Mouse (Mus musculus) CH12.LX (cell line): Measurements from ENCODE around the gene Prickle2. TPM values are rescaled to one million over a fixed set of nuclear protein-coding genes. Genes with fewer than 3 reads are reported as not detected.

Experiments used
- DNase-seq: peaks from one replicate; pipeline ENCODE4 v3.0.0-alpha.2; 2013; ENCODE audit errors: extremely low read depth
- H3K27ac ChIP-seq: 2 replicates; pipeline ENCODE4 v1.5.1; 2012; ENCODE audit warnings: low read depth, mild to moderate bottlenecking, control low read depth, moderate library complexity; ENCODE audit not compliant: insufficient read depth
- H3K27me3 ChIP-seq: replicated peaks from 2 replicates; pipeline ENCODE3; 2012; ENCODE audit warnings: inconsistent platforms
- H3K36me3 ChIP-seq, 2 experiments: replicated peaks in 1 of 2; 2 replicates each; pipeline versions ENCODE3 to v1.6.1; 2012; ENCODE audit warnings: inconsistent platforms in 1 of 2, low read length in 1 of 2, mild to moderate bottlenecking in 1 of 2, mixed read lengths in 1 of 2, moderate library complexity in 1 of 2; ENCODE audit not compliant: control insufficient read depth in 1 of 2, insufficient read depth in 1 of 2
- H3K4me1 ChIP-seq, 2 experiments: 2 replicates each; pipeline ENCODE4 v1.6.1; 2012; ENCODE audit warnings: inconsistent platforms in 1 of 2, moderate library complexity in 1 of 2; ENCODE audit not compliant: insufficient read depth in 2 of 2, control insufficient read depth in 1 of 2
- H3K4me2 ChIP-seq: 2 replicates; pipeline ENCODE4 v1.6.1; 2012; ENCODE audit warnings: low read depth, mild to moderate bottlenecking, control low read depth; ENCODE audit not compliant: poor library complexity, insufficient read depth, severe bottlenecking
- H3K4me3 ChIP-seq, 3 experiments: fragments of 150-350 bp in 1 of 3; sonication (generic) in 1 of 3; replicated peaks in 1 of 3; 2 replicates each; pipeline versions ENCODE3 to v1.5.1; 2011 to 2012; ENCODE audit warnings: low read depth in 2 of 3, low read length in 2 of 3, mild to moderate bottlenecking in 2 of 3, moderate library complexity in 2 of 3, control low read depth in 1 of 3, improper control_type of control experiment in 1 of 3, inconsistent platforms in 1 of 3, mixed read lengths in 1 of 3; ENCODE audit not compliant: poor library complexity in 1 of 3
- H3K79me2 ChIP-seq: replicated peaks from 2 replicates; pipeline ENCODE4 v1.6.1; 2012; ENCODE audit warnings: mild to moderate bottlenecking, moderate library complexity; ENCODE audit not compliant: control insufficient read depth, poor library complexity, insufficient read depth, severe bottlenecking; ENCODE audit errors: extremely low read depth
- H3K9ac ChIP-seq: 2 replicates; pipeline ENCODE4 v1.6.1; 2012; ENCODE audit warnings: low read depth, mild to moderate bottlenecking, control low read depth, moderate library complexity; ENCODE audit not compliant: insufficient read depth
- H3K9me3 ChIP-seq: replicated peaks from 2 replicates; pipeline ENCODE3; 2012; ENCODE audit warnings: low read length, inconsistent platforms, mixed read lengths
- BHLHE40 ChIP-seq: IDR thresholded peaks from 2 replicates; pipeline ENCODE4 v1.6.1; 2011; ENCODE audit warnings: mild to moderate bottlenecking, low read depth, low read length, improper control_type of control experiment
- CTCF ChIP-seq, 2 experiments: IDR thresholded peaks in 1 of 2; conservative IDR thresholded peaks in 1 of 2; 2 replicates each; pipeline ENCODE4 v1.5.1; 2011 to 2012; ENCODE audit warnings: low read depth in 2 of 2, low read length in 2 of 2, improper control_type of control experiment in 1 of 2, inconsistent platforms in 1 of 2, mild to moderate bottlenecking in 1 of 2, moderate library complexity in 1 of 2
- E2F4 ChIP-seq: IDR thresholded peaks from 2 replicates; pipeline ENCODE4 v1.6.1; 2011; ENCODE audit warnings: low read depth, low read length, improper control_type of control experiment; ENCODE audit not compliant: insufficient replicate concordance
- ELF1 ChIP-seq: IDR thresholded peaks from 2 replicates; pipeline ENCODE4 v1.6.1; 2014; ENCODE audit warnings: low read depth, mild to moderate bottlenecking, inconsistent platforms, low read length, improper control_type of control experiment
- EP300 ChIP-seq: IDR thresholded peaks from 2 replicates; pipeline ENCODE4 v1.6.1; 2011; ENCODE audit warnings: low read length, improper control_type of control experiment
- GABPA ChIP-seq: IDR thresholded peaks from 2 replicates; pipeline ENCODE4 v1.6.1; 2012; ENCODE audit warnings: low read depth, low read length, improper control_type of control experiment, inconsistent platforms; ENCODE audit not compliant: insufficient replicate concordance
- HCFC1 ChIP-seq: IDR thresholded peaks from 2 replicates; pipeline ENCODE4 v1.6.1; 2012; ENCODE audit warnings: low read depth, mild to moderate bottlenecking, inconsistent platforms, low read length, improper control_type of control experiment
- IRF4 ChIP-seq: IDR thresholded peaks from 2 replicates; pipeline ENCODE4 v1.6.1; 2014; ENCODE audit warnings: low read depth, mild to moderate bottlenecking, inconsistent platforms, low read length, improper control_type of control experiment
- JUN ChIP-seq: IDR thresholded peaks from 2 replicates; pipeline ENCODE4 v1.6.1; 2011; ENCODE audit warnings: low read depth, mild to moderate bottlenecking, low read length, improper control_type of control experiment, moderate library complexity; ENCODE audit not compliant: insufficient read depth
- KAT2A ChIP-seq: IDR thresholded peaks from 2 replicates; pipeline ENCODE4 v1.6.1; 2012; ENCODE audit warnings: low read length, improper control_type of control experiment, inconsistent platforms; ENCODE audit not compliant: insufficient replicate concordance
- MAX ChIP-seq: IDR thresholded peaks from 2 replicates; pipeline ENCODE4 v1.6.1; 2011; ENCODE audit warnings: low read length, improper control_type of control experiment
- MAZ ChIP-seq: IDR thresholded peaks from 2 replicates; pipeline ENCODE4 v1.6.1; 2012; ENCODE audit warnings: low read depth, mild to moderate bottlenecking, inconsistent platforms, low read length, improper control_type of control experiment, moderate library complexity
- MEF2A ChIP-seq: IDR thresholded peaks from 2 replicates; pipeline ENCODE4 v1.6.1; 2014; ENCODE audit warnings: low read depth, mild to moderate bottlenecking, inconsistent platforms, low read length, improper control_type of control experiment, borderline replicate concordance
- MXI1 ChIP-seq: IDR thresholded peaks from 2 replicates; pipeline ENCODE4 v1.6.1; 2011; ENCODE audit warnings: mild to moderate bottlenecking, low read depth, low read length, improper control_type of control experiment
- MYC ChIP-seq: IDR thresholded peaks from 2 replicates; pipeline ENCODE4 v1.6.1; 2011; ENCODE audit warnings: low read depth, mild to moderate bottlenecking, improper control_type of control experiment, low read length
- PAX5 ChIP-seq: IDR thresholded peaks from 2 replicates; pipeline ENCODE4 v1.6.1; 2012; ENCODE audit warnings: low read length, inconsistent platforms, mixed read lengths
- POLR2A ChIP-seq: IDR thresholded peaks from 2 replicates; pipeline ENCODE4 v1.6.1; 2011; ENCODE audit warnings: low read depth, mild to moderate bottlenecking, improper control_type of control experiment, low read length
- POLR2AphosphoS2 ChIP-seq: IDR thresholded peaks from 2 replicates; pipeline ENCODE4 v1.6.1; 2011; ENCODE audit warnings: low read depth, low read length, improper control_type of control experiment
- SMC3 ChIP-seq: IDR thresholded peaks from 2 replicates; pipeline ENCODE4 v1.6.1; 2011; ENCODE audit warnings: low read depth, low read length, improper control_type of control experiment
- TCF12 ChIP-seq: IDR thresholded peaks from 2 replicates; pipeline ENCODE4 v1.6.1; 2014; ENCODE audit warnings: low read depth, mild to moderate bottlenecking, inconsistent platforms, low read length, improper control_type of control experiment
- UBTF ChIP-seq: IDR thresholded peaks from 2 replicates; pipeline ENCODE4 v1.6.1; 2012; ENCODE audit warnings: low read depth, mild to moderate bottlenecking, inconsistent platforms, low read length, improper control_type of control experiment, moderate library complexity
- USF1 ChIP-seq: IDR thresholded peaks from 2 replicates; pipeline ENCODE4 v1.6.1; 2014; ENCODE audit warnings: low read depth, mild to moderate bottlenecking, inconsistent platforms, low read length, improper control_type of control experiment
- ZKSCAN1 ChIP-seq: IDR thresholded peaks from 2 replicates; pipeline ENCODE4 v1.6.1; 2012; ENCODE audit warnings: low read depth, inconsistent platforms, low read length, improper control_type of control experiment, borderline replicate concordance
- ZMIZ1 ChIP-seq: IDR thresholded peaks from 2 replicates; pipeline ENCODE4 v1.6.1; 2012; ENCODE audit warnings: low read depth, mild to moderate bottlenecking, inconsistent platforms, low read length, improper control_type of control experiment
- ZNF384 ChIP-seq: IDR thresholded peaks from 2 replicates; pipeline ENCODE4 v1.6.1; 2012; ENCODE audit warnings: low read depth, low read length, improper control_type of control experiment, inconsistent platforms
- dilution Hi-C: fragments of 300-500 bp; cut with MboI; formaldehyde crosslinking; loops from 2 replicates; pipeline ENCODE4 v1.14.3; 2020; ENCODE audit warnings: low sequenced_read_pairs; ENCODE audit not compliant: extremely low pct_unique_long_range_greater_than_20kb, extremely low pct_ligation_motif_present
- in situ Hi-C: fragments of 300-500 bp; cut with MboI; formaldehyde crosslinking; loops from 3 replicates; pipeline ENCODE4 v1.14.3; 2019; ENCODE audit warnings: low sequenced_read_pairs, low pct_ligation_motif_present, low pct_unique_long_range_greater_than_20kb, mixed read lengths
- polyA plus RNA-seq: library from polyadenylated mRNA; unstranded; fragments of >175 nt; gene quantifications from 2 replicates; pipeline ENCODE4 v1.2.1, GENCODE M21; 2012; ENCODE audit warnings: low read depth; ENCODE audit not compliant: insufficient read length
- total RNA-seq, 2 experiments: library from RNA; depleted of rRNA; stranded (reverse); fragments of 300-350 nt in 1 of 2; fragments of >200 nt in 1 of 2; gene quantifications; 2 replicates each; pipeline ENCODE4 v1.2.3; 2012 to 2014

Gene Prickle2
- total and polyA plus RNA-seq, 3 experiments = not detected

- H3K9ac ChIP-seq = no peak overlapping the region
- H3K79me2 ChIP-seq = no peaks in the 10 kb centered on the region
- dilution Hi-C loops (no loop called here), in situ Hi-C loops (no loop called here)
- H3K27me3 ChIP-seq = no peaks in the 10 kb centered on the region
- no peak for TF ChIP-seq KAT2A
- no peak overlapping the region for H3K4me2 ChIP-seq
- H3K4me3 ChIP-seq = no peak overlapping the region
- H3K27ac ChIP-seq = no peak overlapping the region
- no peaks in the 10 kb centered on the region for H3K4me1 ChIP-seq
- no peaks in the 10 kb centered on the region for H3K36me3 ChIP-seq
- no peak for DNase-seq
- H3K9me3 ChIP-seq = peaks cover 59% of the 10 kb centered on the region
These were observed 43.5 kb upstream of the Prickle2 start for GRCm38 (mm10) chr6:92749420-92749819.

- H3K9me3 ChIP-seq = peaks cover 74% of the 10 kb centered on the region
- TF ChIP-seq CTCF (conservative IDR thresholded peaks at IDR 0.05 in 1 of 2, IDR thresholded peaks at IDR 0.05 in 1 of 2; ENCODE audit: low read depth in 2 of 2, low read length in 2 of 2) = no peak
- TF ChIP-seq TCF12 = no peak
- no peak for TF ChIP-seq MXI1
- no peak for TF ChIP-seq ZMIZ1
- no peak for TF ChIP-seq MAZ
- TF ChIP-seq IRF4 = no peak
- TF ChIP-seq MEF2A = no peak
- no peak for TF ChIP-seq BHLHE40
- TF ChIP-seq POLR2AphosphoS2 = no peak
- TF ChIP-seq HCFC1 = no peak
- TF ChIP-seq GABPA = no peak
- no peak for TF ChIP-seq ELF1
- TF ChIP-seq ZNF384 = no peak
- TF ChIP-seq JUN = no peak
- no peak overlapping the region for H3K4me2 ChIP-seq
- no peaks in the 10 kb centered on the region for H3K79me2 ChIP-seq
- H3K4me3 ChIP-seq = no peak overlapping the region
- H3K9ac ChIP-seq = no peak overlapping the region
- dilution Hi-C loops (no loop called here), in situ Hi-C loops (no loop called here)
- no peak for DNase-seq
- no peaks in the 10 kb centered on the region for H3K27me3 ChIP-seq
- H3K36me3 ChIP-seq = no peaks in the 10 kb centered on the region
- H3K27ac ChIP-seq = no peak overlapping the region
- no peaks in the 10 kb centered on the region for H3K4me1 ChIP-seq
These were observed 37.6 kb upstream of the Prickle2 start for GRCm38 (mm10) chr6:92743605-92744004.

- Histone ChIP-seq H3K4me3 (no peak overlapping the region), H3K79me2 (no peaks in the 10 kb centered on the region), H3K9ac (no peak overlapping the region), H3K4me1 (no peaks in the 10 kb centered on the region), H3K27ac (no peak overlapping the region), H3K27me3 (no peaks in the 10 kb centered on the region), H3K9me3 (peaks cover 58% of the 10 kb centered on the region), H3K36me3 (no peaks in the 10 kb centered on the region), H3K4me2 (no peak overlapping the region)
- in situ Hi-C loops = no loop called here
- DNase-seq = no peak
- TF ChIP-seq MAX (no peak), MYC (no peak), ZKSCAN1 (no peak), USF1 (no peak), IRF4 (no peak), ZMIZ1 (no peak), UBTF (no peak), MXI1 (no peak), E2F4 (no peak), KAT2A (no peak), EP300 (no peak), SMC3 (no peak), MAZ (no peak), TCF12 (no peak), ELF1 (no peak), POLR2AphosphoS2 (no peak), POLR2A (no peak), PAX5 (no peak), CTCF (conservative IDR thresholded peaks at IDR 0.05 in 1 of 2, IDR thresholded peaks at IDR 0.05 in 1 of 2; ENCODE audit: low read depth in 2 of 2, low read length in 2 of 2) (no peak)
- dilution Hi-C loops = no loop called here
These were observed 31.2 kb upstream of the Prickle2 start for GRCm38 (mm10) chr6:92737116-92737515.
